Comparison of ENCODE assay signal across 7 mouse cellular contexts in genomic region chr2:27043461-27043860, GRCm38 (mm10). TPM values are rescaled to one million over a fixed set of nuclear protein-coding genes. Genes with fewer than 3 reads are reported as not detected.
DNase-seq lines count a peak whose midpoint lies in the region; ATAC-seq lines count a peak whose summit lies in the region.

No protein-coding gene starts in this region.

- H3K36me3 ChIP-seq in embryonic facial prominence, embryonic 14.5 days (ENCODE audit: control insufficient read depth, insufficient read depth, low read length): no peaks in the 10 kb centered on the region
- H3K36me3 ChIP-seq in heart, embryonic 11.5 days (ENCODE audit: control insufficient read depth, insufficient read depth, low read length): no peaks in the 10 kb centered on the region
- H3K36me3 ChIP-seq in kidney, embryonic 15.5 days: no peaks in the 10 kb centered on the region
- no peaks in the 10 kb centered on the region for H3K36me3 ChIP-seq in limb, embryonic 15.5 days
- H3K36me3 ChIP-seq in stomach, embryonic 14.5 days (ENCODE audit: control insufficient read depth, insufficient read depth, low read length): no peaks in the 10 kb centered on the region

- no peak overlapping the region for H3K27ac ChIP-seq in embryonic facial prominence, embryonic 14.5 days (replicated peaks; ENCODE audit: low read depth, low read length)
- H3K27ac ChIP-seq in heart, embryonic 11.5 days (ENCODE audit: low read depth, low read length): no peak overlapping the region
- H3K27ac ChIP-seq in kidney, embryonic 15.5 days: no peak overlapping the region
- H3K27ac ChIP-seq in limb, embryonic 15.5 days: no peak overlapping the region
- no peak overlapping the region for H3K27ac ChIP-seq in stomach, embryonic 14.5 days (ENCODE audit: low read length)

- peak; percentile 90 for DNase-seq in adrenal gland, postnatal 14 days
- peak; percentile 86 for DNase-seq in embryonic facial prominence, embryonic 14.5 days (ENCODE audit: low spot score)
- peak; percentile 78 for DNase-seq in neural tube, embryonic 10.5 days (ENCODE audit: extremely low spot score, low spot score)

- no peaks in the 10 kb centered on the region for H3K4me1 ChIP-seq in embryonic facial prominence, embryonic 14.5 days (ENCODE audit: control insufficient read depth, insufficient read depth, low read length)
- H3K4me1 ChIP-seq in heart, embryonic 11.5 days (ENCODE audit: control insufficient read depth, insufficient read depth, low read length): no peaks in the 10 kb centered on the region
- H3K4me1 ChIP-seq in kidney, embryonic 15.5 days: peaks cover 4% of the 10 kb centered on the region; the same call in 1 of the 2 replicates
- H3K4me1 ChIP-seq in limb, embryonic 15.5 days: peaks cover 14% of the 10 kb centered on the region; the same call in 1 of the 2 replicates
- H3K4me1 ChIP-seq in stomach, embryonic 14.5 days (ENCODE audit: control insufficient read depth, insufficient read depth, low read length): no peaks in the 10 kb centered on the region

- H3K27me3 ChIP-seq in embryonic facial prominence, embryonic 14.5 days (replicated peaks; ENCODE audit: control insufficient read depth, insufficient read depth, low read length): no peaks in the 10 kb centered on the region; the same call in 1 of the 2 replicates
- no peaks in the 10 kb centered on the region; the same call in 1 of the 2 replicates for H3K27me3 ChIP-seq in heart, embryonic 11.5 days (ENCODE audit: control insufficient read depth, insufficient read depth, low read length)
- H3K27me3 ChIP-seq in kidney, embryonic 15.5 days: no peaks in the 10 kb centered on the region
- H3K27me3 ChIP-seq in limb, embryonic 15.5 days: peaks cover 5% of the 10 kb centered on the region; the same call in 1 of the 2 replicates
- H3K27me3 ChIP-seq in stomach, embryonic 14.5 days (ENCODE audit: control insufficient read depth, insufficient read depth, low read length): no peaks in the 10 kb centered on the region

- peak; percentile 94 for ATAC-seq in embryonic facial prominence, embryonic 14.5 days (ENCODE audit: low read depth)
- peak; percentile 47; the same call in 1 of the 2 replicates for ATAC-seq in heart, embryonic 11.5 days (replicated peaks; ENCODE audit: insufficient number of reproducible peaks, low FRiP score, low TSS enrichment)
- peak; percentile 75 for ATAC-seq in kidney, embryonic 15.5 days (replicated peaks; ENCODE audit: low FRiP score)
- peak; percentile 77 for ATAC-seq in limb, embryonic 15.5 days (ENCODE audit: insufficient number of reproducible peaks, low FRiP score, low TSS enrichment, low read depth)
- ATAC-seq in stomach, embryonic 14.5 days (ENCODE audit: insufficient number of reproducible peaks, insufficient read depth, low FRiP score, low read depth): peak; percentile 66; the same call in 1 of the 2 replicates

- H3K4me2 ChIP-seq in embryonic facial prominence, embryonic 14.5 days (ENCODE audit: low read depth, low read length): no peak overlapping the region
- no peak overlapping the region for H3K4me2 ChIP-seq in heart, embryonic 11.5 days
- no peak overlapping the region for H3K4me2 ChIP-seq in kidney, embryonic 15.5 days
- no peak overlapping the region for H3K4me2 ChIP-seq in limb, embryonic 15.5 days
- no peak overlapping the region for H3K4me2 ChIP-seq in stomach, embryonic 14.5 days (replicated peaks; ENCODE audit: low read depth, low read length)

- no peaks in the 10 kb centered on the region for H3K9me3 ChIP-seq in embryonic facial prominence, embryonic 14.5 days (ENCODE audit: control insufficient read depth, low read length)
- no peaks in the 10 kb centered on the region for H3K9me3 ChIP-seq in heart, embryonic 11.5 days (replicated peaks; ENCODE audit: control insufficient read depth, low read length)
- H3K9me3 ChIP-seq in kidney, embryonic 15.5 days (replicated peaks): no peaks in the 10 kb centered on the region
- H3K9me3 ChIP-seq in limb, embryonic 15.5 days: no peaks in the 10 kb centered on the region
- no peaks in the 10 kb centered on the region for H3K9me3 ChIP-seq in stomach, embryonic 14.5 days (ENCODE audit: control insufficient read depth, low read depth, low read length)

- no peak overlapping the region for H3K9ac ChIP-seq in embryonic facial prominence, embryonic 14.5 days (ENCODE audit: low read depth, low read length)
- no peak overlapping the region for H3K9ac ChIP-seq in heart, embryonic 11.5 days (ENCODE audit: low read depth, low read length)
- H3K9ac ChIP-seq in kidney, embryonic 15.5 days: no peak overlapping the region
- H3K9ac ChIP-seq in limb, embryonic 15.5 days: no peak overlapping the region
- no peak overlapping the region for H3K9ac ChIP-seq in stomach, embryonic 14.5 days (replicated peaks; ENCODE audit: low read depth, low read length)

- 19% methylated on average over 3 of the region's 3 CpGs for WGBS in embryonic facial prominence, embryonic 14.5 days
- 17% methylated on average over 3 of the region's 3 CpGs for WGBS in heart, embryonic 11.5 days (ENCODE audit: insufficient replicate concordance)
- WGBS in kidney, embryonic 15.5 days: 15% methylated on average over 3 of the region's 3 CpGs
- 15% methylated on average over 3 of the region's 3 CpGs for WGBS in limb, embryonic 15.5 days
- 19% methylated on average over 3 of the region's 3 CpGs for WGBS in stomach, embryonic 14.5 days

- H3K4me3 ChIP-seq in embryonic facial prominence, embryonic 14.5 days (ENCODE audit: low read depth, low read length): no peak overlapping the region
- no peak overlapping the region for H3K4me3 ChIP-seq in heart, embryonic 11.5 days (ENCODE audit: low read depth, low read length)
- no peak overlapping the region for H3K4me3 ChIP-seq in kidney, embryonic 15.5 days (replicated peaks)
- no peak overlapping the region for H3K4me3 ChIP-seq in limb, embryonic 15.5 days
- no peak overlapping the region for H3K4me3 ChIP-seq in stomach, embryonic 14.5 days (ENCODE audit: low read depth, low read length)

RNA-seq across cellular contexts. Expression of gene Slc2a6, which starts 15.7 kb away (rescaled TPM):
- total RNA-seq in adrenal gland, postnatal 14 days (2021): 0.63 and 1.7 TPM in 2 replicates
- polyA plus RNA-seq in embryonic facial prominence, embryonic 14.5 days (2014; fragmentation: Nextera tagmentation; extraction: Ambion mirVana): 0.63 and 1.4 TPM in 2 replicates
- polyA plus RNA-seq in heart, embryonic 11.5 days (2014; fragmentation: Nextera tagmentation; extraction: Ambion mirVana): 0.30 TPM in 1 of 2 replicates, not detected in the other
- 0.31 and 0.96 TPM in 2 replicates for polyA plus RNA-seq in kidney, embryonic 15.5 days (2015; fragmentation: Nextera tagmentation; extraction: Ambion mirVana)
- polyA plus RNA-seq in limb, embryonic 15.5 days (2015; fragmentation: Nextera tagmentation; extraction: Ambion mirVana): 0.63 and 1.0 TPM in 2 replicates
- 0.84 and 1.7 TPM in 2 replicates for polyA plus RNA-seq in stomach, embryonic 14.5 days (2014; fragmentation: Nextera tagmentation; extraction: Ambion mirVana)

RNA-seq across cellular contexts. Expression of gene Mymk, which starts 28.5 kb away (rescaled TPM):
- not detected in 2 replicates for total RNA-seq in adrenal gland, postnatal 14 days (2021)
- 90.3 and 111 TPM in 2 replicates for polyA plus RNA-seq in embryonic facial prominence, embryonic 14.5 days (2014; fragmentation: Nextera tagmentation; extraction: Ambion mirVana)
- 0.15 and 0.23 TPM in 2 replicates for polyA plus RNA-seq in heart, embryonic 11.5 days (2014; fragmentation: Nextera tagmentation; extraction: Ambion mirVana)
- 3.4 and 5.3 TPM in 2 replicates for polyA plus RNA-seq in kidney, embryonic 15.5 days (2015; fragmentation: Nextera tagmentation; extraction: Ambion mirVana)
- polyA plus RNA-seq in limb, embryonic 15.5 days (2015; fragmentation: Nextera tagmentation; extraction: Ambion mirVana): 36.7 and 79.4 TPM in 2 replicates
- not detected in 2 replicates for polyA plus RNA-seq in stomach, embryonic 14.5 days (2014; fragmentation: Nextera tagmentation; extraction: Ambion mirVana)

RNA-seq across cellular contexts. Expression of gene Cacfd1, which starts 33.7 kb away (rescaled TPM):
- 36.5 and 41.6 TPM in 2 replicates for total RNA-seq in adrenal gland, postnatal 14 days (2021)
- polyA plus RNA-seq in embryonic facial prominence, embryonic 14.5 days (2014; fragmentation: Nextera tagmentation; extraction: Ambion mirVana): 57.6 and 65.0 TPM in 2 replicates
- 37.4 and 46.4 TPM in 2 replicates for polyA plus RNA-seq in heart, embryonic 11.5 days (2014; fragmentation: Nextera tagmentation; extraction: Ambion mirVana)
- polyA plus RNA-seq in kidney, embryonic 15.5 days (2015; fragmentation: Nextera tagmentation; extraction: Ambion mirVana): 61.0 and 66.1 TPM in 2 replicates
- polyA plus RNA-seq in limb, embryonic 15.5 days (2015; fragmentation: Nextera tagmentation; extraction: Ambion mirVana): 72.3 and 79.5 TPM in 2 replicates
- 59.2 and 62.6 TPM in 2 replicates for polyA plus RNA-seq in stomach, embryonic 14.5 days (2014; fragmentation: Nextera tagmentation; extraction: Ambion mirVana)

RNA-seq across cellular contexts. Expression of gene Adamtsl2, which starts 35.7 kb away (rescaled TPM):
- 11.5 and 11.7 TPM in 2 replicates for total RNA-seq in adrenal gland, postnatal 14 days (2021)
- 4.6 and 8.0 TPM in 2 replicates for polyA plus RNA-seq in embryonic facial prominence, embryonic 14.5 days (2014; fragmentation: Nextera tagmentation; extraction: Ambion mirVana)
- polyA plus RNA-seq in heart, embryonic 11.5 days (2014; fragmentation: Nextera tagmentation; extraction: Ambion mirVana): 9.0 and 14.2 TPM in 2 replicates
- polyA plus RNA-seq in kidney, embryonic 15.5 days (2015; fragmentation: Nextera tagmentation; extraction: Ambion mirVana): 1.3 and 1.7 TPM in 2 replicates
- polyA plus RNA-seq in limb, embryonic 15.5 days (2015; fragmentation: Nextera tagmentation; extraction: Ambion mirVana): 9.1 and 11.7 TPM in 2 replicates
- 2.1 and 3.2 TPM in 2 replicates for polyA plus RNA-seq in stomach, embryonic 14.5 days (2014; fragmentation: Nextera tagmentation; extraction: Ambion mirVana)
